Mouse (Mus musculus) lung, postnatal 0 days (tissue): ENCODE results near the gene Gckr.

ENCODE experiments used
- CTCF ChIP-seq: IDR thresholded peaks from 2 replicates; pipeline ENCODE4 v1.5.1; 2016; ENCODE audit warnings: antibody characterized with exemption, mild to moderate bottlenecking
- EP300 ChIP-seq: IDR thresholded peaks from 2 replicates; pipeline ENCODE4 v1.6.1; 2016; ENCODE audit warnings: antibody characterized with exemption, mild to moderate bottlenecking, control low read depth

DNA sequence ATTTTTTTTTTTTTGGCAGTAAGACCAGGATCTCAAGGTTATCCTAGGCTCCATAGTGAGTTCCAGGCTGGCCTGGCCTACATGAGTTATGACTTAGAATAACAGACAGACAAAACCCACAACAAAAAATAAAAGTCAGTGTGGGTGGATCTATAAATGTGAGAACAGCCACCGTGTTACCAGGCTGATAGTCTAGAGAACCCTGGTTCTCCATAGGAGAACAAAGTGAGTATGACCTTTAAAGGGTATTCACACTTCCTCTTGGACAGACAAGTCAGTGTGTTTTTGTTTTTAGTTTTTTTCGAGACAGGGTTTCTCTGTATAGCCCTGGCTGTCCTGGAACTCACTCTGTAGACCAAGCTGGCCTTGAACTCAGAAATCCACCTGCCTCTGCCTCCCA is 41.3 kb upstream of the Gckr start:
- no peak for TF ChIP-seq CTCF
- TF ChIP-seq EP300, result no peak
